Mouse (Mus musculus) heart, adult 2 months (tissue): Measurements from ENCODE around the gene Dmrtb1. TPM values are rescaled to one million over a fixed set of nuclear protein-coding genes. Genes with fewer than 3 reads are reported as not detected.

Source experiments
- DNase-seq, 2 experiments: peaks; one replicate each; pipeline ENCODE4 v3.0.0; 2021
- H3K27ac ChIP-seq: fragments of 200-600 bp; 2 replicates; pipeline ENCODE4 v1.8.1; 2022
- H3K27me3 ChIP-seq: fragments of 200-500 bp; 2 replicates; pipeline ENCODE4 v1.6.1; 2012; ENCODE audit warnings: mild to moderate bottlenecking, low read length, inconsistent platforms, mixed read lengths; ENCODE audit not compliant: control insufficient read depth, insufficient read depth
- H3K36me3 ChIP-seq: fragments of 200-500 bp; 2 replicates; pipeline ENCODE4 v1.6.1; 2012; ENCODE audit warnings: low read length, inconsistent platforms; ENCODE audit not compliant: control insufficient read depth, insufficient read depth
- H3K4me1 ChIP-seq: fragments of 200-500 bp; 2 replicates; pipeline ENCODE4 v1.6.1; 2011; ENCODE audit warnings: low read length; ENCODE audit not compliant: control insufficient read depth, insufficient read depth
- H3K4me3 ChIP-seq: fragments of 200-600 bp; 2 replicates; pipeline ENCODE4 v1.8.1; 2022
- H3K79me2 ChIP-seq: fragments of 200-500 bp; replicated peaks from 2 replicates; pipeline ENCODE4 v1.6.1; 2012; ENCODE audit warnings: mild to moderate bottlenecking, inconsistent platforms, low read length, moderate library complexity, mixed read lengths; ENCODE audit not compliant: control insufficient read depth, insufficient read depth
- H3K9ac ChIP-seq: fragments of 200-500 bp; 2 replicates; pipeline ENCODE4 v1.6.1; 2012; ENCODE audit warnings: low read depth, mild to moderate bottlenecking, control low read depth, inconsistent platforms, low read length, mixed read lengths
- CTCF ChIP-seq: fragments of 200-600 bp; IDR thresholded peaks from 2 replicates; pipeline ENCODE4 v1.8.1; 2022; ENCODE audit warnings: antibody characterized with exemption, mild to moderate bottlenecking, moderate library complexity
- EP300 ChIP-seq: fragments of 200-500 bp; IDR thresholded peaks from 2 replicates; pipeline ENCODE4 v1.6.1; 2011; ENCODE audit warnings: low read depth, low read length, control low read depth; ENCODE audit not compliant: insufficient read depth
- POLR2A ChIP-seq: fragments of 200-500 bp; IDR thresholded peaks from 2 replicates; pipeline ENCODE4 v1.6.1; 2011; ENCODE audit warnings: mild to moderate bottlenecking, low read depth, low read length, control low read depth; ENCODE audit not compliant: insufficient read depth
- WGBS: fragments of 180-500 bp; shearing (Covaris S2); methylation state at CpG from one replicate; pipeline ENCODE4 v1.1.7; 2018; 5-methylcytosine and 5-hydroxymethylcytosine counted together
- intact Hi-C: fragments of 180-260 bp; cut with DNase I; formaldehyde crosslinking; loops from one replicate; pipeline ENCODE4 v1.15.1; 2025
- polyA plus RNA-seq: library from polyadenylated mRNA; depleted of rRNA; stranded (reverse); fragments of >200 nt; gene quantifications from 2 replicates; pipeline ENCODE4 v1.2.3, GENCODE M21; 2012
- total RNA-seq, 2 experiments: library from RNA; stranded (reverse); gene quantifications; 2 replicates each; pipeline ENCODE4 v1.2.3; 2021

Dmrtb1 gene
- total and polyA plus RNA-seq, 3 experiments: 0.31 TPM; not detected in 2

DNA sequence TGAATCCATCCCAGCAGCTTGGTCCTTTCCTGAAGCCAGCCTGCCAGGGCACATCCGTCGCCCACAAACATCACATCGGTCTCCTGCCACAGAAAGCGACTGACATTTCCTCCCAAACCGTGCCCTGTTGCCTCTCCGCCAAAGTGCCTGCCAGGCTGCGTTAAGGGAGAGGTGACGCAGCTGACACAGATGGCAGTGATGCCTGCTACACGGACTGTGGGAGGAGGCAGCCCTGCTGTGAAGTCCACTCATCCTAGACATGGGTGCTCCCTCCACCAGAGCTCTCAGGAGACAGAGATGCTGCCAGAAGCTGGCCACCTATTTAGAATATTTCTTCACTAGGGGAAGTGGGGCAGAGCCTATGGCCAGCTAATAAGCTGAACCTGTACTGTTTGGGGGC, 41.4 kb upstream of the Dmrtb1 start:
- H3K79me2 ChIP-seq: no peaks in the 10 kb centered on the region
- H3K9ac ChIP-seq: no peak overlapping the region
- no peaks in the 10 kb centered on the region for H3K27me3 ChIP-seq
- DNase-seq: no peak
- TF ChIP-seq POLR2A: no peak
- TF ChIP-seq EP300: no peak
- no peak for TF ChIP-seq CTCF
- H3K36me3 ChIP-seq: no peaks in the 10 kb centered on the region
- H3K4me1 ChIP-seq: no peaks in the 10 kb centered on the region
- H3K4me3 ChIP-seq: no peak overlapping the region
- intact Hi-C loops: no loop called here
- 61% methylated on average over 9 of the region's 9 CpGs for WGBS
- H3K27ac ChIP-seq: no peak overlapping the region

DNA sequence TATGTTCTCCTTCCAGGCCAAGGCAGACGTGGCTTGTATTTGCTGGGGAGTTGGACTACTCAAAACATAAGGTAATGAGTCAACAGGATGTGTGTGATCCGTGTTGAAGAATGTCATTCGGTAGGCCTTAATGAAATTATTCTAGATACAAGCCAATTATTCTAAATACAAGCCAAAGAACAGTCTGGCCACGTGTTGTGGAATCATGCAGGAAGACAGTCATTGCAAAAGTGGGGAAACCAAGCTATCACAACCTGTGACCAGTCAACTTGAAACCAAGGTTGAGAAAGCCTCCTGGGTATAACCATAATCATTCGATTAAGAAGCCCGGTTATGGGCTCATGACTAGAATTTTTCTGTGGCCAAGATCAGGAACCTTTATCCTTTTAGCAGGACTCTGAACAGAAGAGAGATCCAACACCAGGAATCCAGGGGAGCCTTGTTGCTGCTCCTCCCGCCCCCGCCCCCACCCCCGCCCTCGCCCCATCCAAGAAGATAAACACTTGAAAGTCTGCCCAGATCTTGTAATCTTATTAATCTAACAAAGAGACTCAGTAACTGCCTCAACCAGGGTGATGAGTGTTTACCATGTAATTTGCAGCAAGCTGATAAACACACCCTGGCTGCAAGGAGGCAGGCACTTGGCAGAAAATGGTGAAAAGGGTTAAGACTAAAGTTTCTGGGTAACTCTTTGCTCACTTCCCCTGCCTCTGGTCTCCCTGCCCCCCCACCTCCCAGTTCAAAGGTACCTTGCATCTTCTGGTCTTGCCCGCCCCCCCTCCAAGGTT, 36.2 kb upstream of the Dmrtb1 start:
- DNase-seq: no peak
- no peaks in the 10 kb centered on the region for H3K27me3 ChIP-seq
- H3K4me1 ChIP-seq: no peaks in the 10 kb centered on the region
- H3K27ac ChIP-seq: no peak overlapping the region
- no peaks in the 10 kb centered on the region for H3K36me3 ChIP-seq
- intact Hi-C loops: no loop called here
- TF ChIP-seq CTCF: no peak
- TF ChIP-seq POLR2A: no peak
- no peak for TF ChIP-seq EP300
- H3K79me2 ChIP-seq: no peaks in the 10 kb centered on the region
- no peak overlapping the region for H3K4me3 ChIP-seq
- 58% methylated on average over 11 of the region's 11 CpGs for WGBS
- H3K9ac ChIP-seq: no peak overlapping the region

DNA sequence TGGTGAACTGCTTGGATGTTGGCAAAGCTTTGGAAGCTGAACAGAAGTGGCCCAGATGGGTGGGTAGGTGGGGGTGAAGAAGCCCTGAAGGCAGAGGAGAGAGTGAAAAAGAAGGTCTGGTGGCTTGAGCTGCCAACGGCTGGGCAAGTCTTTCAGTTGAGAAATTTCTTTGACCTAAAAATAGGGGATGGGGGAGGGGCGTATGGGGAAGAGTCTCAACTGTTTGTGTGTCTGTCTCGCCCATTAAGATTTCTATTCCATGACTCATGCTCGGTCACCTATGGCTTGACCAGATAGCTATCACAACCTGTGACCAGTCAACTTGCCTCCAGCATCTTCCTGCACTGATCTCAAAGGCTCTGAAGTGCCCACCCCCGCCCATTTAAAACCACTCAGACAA, 35.1 kb upstream of the Dmrtb1 start:
- H3K4me3 ChIP-seq: no peak overlapping the region
- H3K9ac ChIP-seq: no peak overlapping the region
- no peaks in the 10 kb centered on the region for H3K27me3 ChIP-seq
- no peak overlapping the region for H3K27ac ChIP-seq
- DNase-seq: no peak
- intact Hi-C loops: no loop called here
- H3K79me2 ChIP-seq: no peaks in the 10 kb centered on the region
- H3K36me3 ChIP-seq: no peaks in the 10 kb centered on the region
- no peak for TF ChIP-seq POLR2A
- no peak for TF ChIP-seq CTCF
- no peak for TF ChIP-seq EP300
- H3K4me1 ChIP-seq: no peaks in the 10 kb centered on the region
- 59% methylated on average over 5 of the region's 5 CpGs for WGBS

DNA sequence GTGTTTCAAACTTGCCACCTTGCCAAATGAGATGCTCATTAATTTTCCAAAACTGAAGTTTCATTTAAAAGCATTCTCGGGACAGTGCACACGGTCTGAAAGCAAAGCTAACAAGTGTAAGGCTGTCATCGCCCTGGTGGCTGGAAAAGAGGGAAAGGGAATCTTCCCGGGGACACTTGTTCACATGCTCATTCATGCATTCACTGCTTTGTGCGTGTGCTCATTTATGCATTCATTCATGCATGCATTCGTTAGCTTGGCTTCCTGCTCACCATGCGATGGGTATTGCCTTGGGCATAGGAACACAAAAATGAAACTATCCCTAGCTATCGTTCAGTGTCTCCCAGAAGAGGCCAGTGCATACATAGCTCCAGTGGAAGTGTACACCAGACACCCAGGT, 34.7 kb upstream of the Dmrtb1 start:
- Histone ChIP-seq H3K79me2 (no peaks in the 10 kb centered on the region), H3K27ac (no peak overlapping the region)
- WGBS: 79% methylated on average over 8 of the region's 8 CpGs

DNA sequence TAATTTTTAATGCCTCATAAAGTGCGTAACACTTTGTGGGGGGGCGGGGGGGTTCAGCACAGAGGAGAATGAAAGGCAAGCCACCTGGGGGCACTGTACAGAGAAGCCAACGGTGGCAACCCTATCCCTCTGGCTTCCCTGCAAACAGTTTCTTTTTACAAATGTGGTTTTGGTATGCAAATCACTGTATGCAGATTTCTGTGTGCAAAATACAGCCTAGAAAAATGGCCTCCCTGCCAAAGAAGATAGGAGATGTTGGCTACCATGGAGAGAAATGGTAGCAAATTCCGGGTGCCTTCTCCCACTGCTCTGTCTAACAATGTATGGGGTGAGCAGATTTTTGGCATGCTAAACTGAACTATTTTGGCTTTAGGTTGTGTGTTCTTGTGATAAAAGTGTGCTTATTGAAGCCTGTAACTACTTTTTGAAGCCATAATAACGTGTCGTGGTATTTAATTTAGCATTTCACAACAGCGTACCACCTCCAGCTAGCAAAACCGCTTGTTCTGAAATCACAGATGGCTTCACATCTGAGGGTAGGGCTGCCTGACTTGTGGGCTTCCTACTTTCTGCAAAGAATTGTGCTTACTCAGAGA, 33.8 kb upstream of the Dmrtb1 start:
- Histone ChIP-seq H3K27me3 (no peaks in the 10 kb centered on the region), H3K27ac (no peak overlapping the region), H3K9ac (no peak overlapping the region), H3K36me3 (no peaks in the 10 kb centered on the region), H3K4me3 (no peak overlapping the region), H3K4me1 (no peaks in the 10 kb centered on the region), H3K79me2 (no peaks in the 10 kb centered on the region)
- 69% methylated on average over 8 of the region's 8 CpGs for WGBS
- DNase-seq: no peak
- intact Hi-C loops: no loop called here
- no peak for TF ChIP-seq POLR2A
- no peak for TF ChIP-seq CTCF
- no peak for TF ChIP-seq EP300

More for the DNA sequence above, 34.7 kb upstream of the Dmrtb1 start:
- no peaks in the 10 kb centered on the region for H3K27me3 ChIP-seq
- H3K9ac ChIP-seq: no peak overlapping the region
- DNase-seq: no peak
- no peak overlapping the region for H3K4me3 ChIP-seq
- no peaks in the 10 kb centered on the region for H3K4me1 ChIP-seq
- H3K36me3 ChIP-seq: no peaks in the 10 kb centered on the region
- intact Hi-C loops: no loop called here
- TF ChIP-seq CTCF (no peak), POLR2A (no peak), EP300 (no peak)

DNA sequence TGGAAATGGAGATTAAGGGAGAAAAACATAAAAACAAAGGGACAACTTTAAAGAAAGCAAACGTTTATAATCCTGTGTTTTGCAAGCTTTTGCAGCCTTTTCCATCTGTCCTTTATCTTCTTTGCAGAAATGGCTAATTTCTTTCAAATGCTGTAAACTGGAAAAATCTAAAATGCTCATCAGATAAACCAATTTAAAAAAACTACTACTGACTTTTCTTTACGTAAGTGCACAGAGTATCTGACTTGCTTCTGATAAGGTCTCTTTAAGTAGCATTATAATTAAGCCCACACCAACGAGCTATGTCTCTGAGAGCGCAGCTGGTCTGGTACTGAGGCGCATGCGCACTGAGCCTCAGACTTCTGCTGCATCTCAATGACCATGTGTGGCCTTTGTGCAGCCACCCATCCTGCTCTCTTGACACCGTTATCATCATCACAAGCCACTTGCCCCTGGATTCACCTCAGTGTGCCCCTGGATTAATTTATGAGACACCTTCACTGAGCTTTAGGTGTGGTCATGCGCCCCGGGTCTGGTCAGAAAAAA, 32.8 kb upstream of the Dmrtb1 start:
- Histone ChIP-seq H3K4me3 (no peak overlapping the region), H3K27ac (no peak overlapping the region), H3K79me2 (no peaks in the 10 kb centered on the region), H3K36me3 (no peaks in the 10 kb centered on the region), H3K4me1 (no peaks in the 10 kb centered on the region), H3K9ac (no peak overlapping the region), H3K27me3 (no peaks in the 10 kb centered on the region)
- DNase-seq: no peak
- 71% methylated on average over 9 of the region's 9 CpGs for WGBS
- intact Hi-C loops: no loop called here
- TF ChIP-seq POLR2A (no peak), CTCF (no peak), EP300 (no peak)
